9 mouse cellular contexts compared by ENCODE assay signal in genomic region chr13:84613004-84613403, GRCm38 (mm10).
DNase-seq lines count a peak whose midpoint lies in the region; ATAC-seq lines count a peak whose summit lies in the region.
"Had no signal": no experiment of that assay in that cellular context is flagged by ENCODE, and none has a peak within 500 bp of the region (broad histone marks: within the 10 kb centered on the region; RNA-seq: fewer than 3 reads in every experiment).

No protein-coding gene starts in this region.

- no peak overlapping the region for H3K27ac ChIP-seq in forebrain, embryonic 16.5 days (ENCODE audit: low read length)
- H3K27ac ChIP-seq: liver, embryonic 15.5 days had no signal

- DNase-seq in cerebellum, adult 11-12 months, result peak; percentile 4
- DNase-seq in cerebellum, adult 11 months, result no peak
- peak; percentile 10 for DNase-seq in adrenal gland, adult 8-10 months
- DNase-seq in left cerebral cortex, postnatal 10 days (ENCODE audit: extremely low spot score in 1 of 2, low spot score in 2 of 2), result peak; percentile 35 to 79
- DNase-seq in retina, embryonic 14.5 days (ENCODE audit: low spot score), result peak; percentile 21
- DNase-seq in kidney, postnatal 10 days, result no peak
- DNase-seq in thymus, postnatal 14 days, result no peak

- H3K9ac ChIP-seq in forebrain, embryonic 16.5 days (replicated peaks; ENCODE audit: low read depth, low read length), result no peak overlapping the region
- H3K9ac ChIP-seq: liver, embryonic 15.5 days had no signal

- no peaks in the 10 kb centered on the region for H3K36me3 ChIP-seq in forebrain, embryonic 16.5 days (ENCODE audit: control insufficient read depth, insufficient read depth)
- H3K36me3 ChIP-seq: liver, embryonic 15.5 days had no signal

- H3K27me3 ChIP-seq in forebrain, embryonic 16.5 days (replicated peaks; ENCODE audit: control insufficient read depth, insufficient read depth, low read length), result no peaks in the 10 kb centered on the region
- H3K27me3 ChIP-seq: liver, embryonic 15.5 days had no signal

- no peaks in the 10 kb centered on the region for H3K4me1 ChIP-seq in forebrain, embryonic 16.5 days (replicated peaks; ENCODE audit: control insufficient read depth, insufficient read depth, low read length)
- H3K4me1 ChIP-seq: liver, embryonic 15.5 days had no signal

- intact Hi-C loops in left cerebral cortex, postnatal 10 days (cut with DNase I), result loop anchor here (5.0 kb wide), 2 partner anchors 266 to 876 kb away; no protein-coding TSS in a partner anchor

- H3K9me3 ChIP-seq in forebrain, embryonic 16.5 days (ENCODE audit: control insufficient read depth, low read length), result no peaks in the 10 kb centered on the region
- H3K9me3 ChIP-seq: liver, embryonic 15.5 days had no signal

- 21% methylated on average over 2 of the region's 2 CpGs for WGBS in forebrain, embryonic 16.5 days

- ATAC-seq in forebrain, embryonic 16.5 days, result peak; percentile 64

- no peak overlapping the region for H3K4me2 ChIP-seq in forebrain, embryonic 16.5 days (ENCODE audit: low read length)
- H3K4me2 ChIP-seq: liver, embryonic 15.5 days had no signal

- no peak overlapping the region for H3K4me3 ChIP-seq in forebrain, embryonic 16.5 days (replicated peaks; ENCODE audit: low read length)
- H3K4me3 ChIP-seq: liver, embryonic 15.5 days had no signal

Comparison
In these comparisons a context has a peak if more than half of its experiments do, and no peak if none do; other contexts are left out.
1. DNase-seq: peak in cerebellum, adult 11-12 months (single experiment), adrenal gland, adult 8-10 months (single experiment), left cerebral cortex, postnatal 10 days (2 of 2) and retina, embryonic 14.5 days (single experiment); none in cerebellum, adult 11 months (single experiment), kidney, postnatal 10 days (single experiment) and thymus, postnatal 14 days (single experiment).